Mouse (Mus musculus): ENCODE measurements around the gene Selenop. TPM values are rescaled to one million over a fixed set of nuclear protein-coding genes. Genes with fewer than 3 reads are reported as not detected.
"Not testable (repeated sequence)": the region's sequence is repeated elsewhere in the genome, so short reads cannot be mapped to it uniquely, and the experiment has no call there.

The Selenop gene
- total RNA-seq (2021): 286 and 299 TPM in 2 replicates
- long read RNA-seq, transcript Selenop-203 (5 exons, 2,085 nt): major isoform, 2,259 of 2,494 reads
- long read RNA-seq, partial matches to known transcripts: 205 of 2,494 reads
- long read RNA-seq, other reads (novel, unspliced or antisense): 28 of 2,494 reads

GRCm38 (mm10) chr15:3268247-3268646 lies at the start of gene Selenop:
Selenop (plus strand) TSS chr15:3268547.
- no peak for DNase-seq

DNA sequence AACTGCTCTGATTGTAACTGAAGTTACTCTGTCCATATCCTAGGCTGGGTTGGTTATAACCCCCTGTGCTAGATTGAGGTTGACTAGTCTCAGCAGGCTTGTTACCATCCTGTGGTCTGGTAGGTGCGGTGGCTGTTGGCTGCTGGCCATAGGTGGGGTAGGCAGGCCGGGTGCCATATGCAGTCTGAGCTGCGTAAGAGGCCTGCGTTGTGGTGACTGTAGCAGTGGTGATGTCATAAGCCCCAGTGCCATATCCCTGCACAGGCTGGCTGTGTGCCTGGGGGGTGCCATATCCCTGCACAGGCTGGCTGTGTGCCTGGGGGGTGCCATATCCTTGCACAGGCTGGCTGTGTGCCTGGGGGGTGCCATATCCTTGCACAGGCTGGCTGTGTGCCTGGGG lies 49.7 kb upstream of the Selenop start:
- DNase-seq: not testable (repeated sequence)

DNA sequence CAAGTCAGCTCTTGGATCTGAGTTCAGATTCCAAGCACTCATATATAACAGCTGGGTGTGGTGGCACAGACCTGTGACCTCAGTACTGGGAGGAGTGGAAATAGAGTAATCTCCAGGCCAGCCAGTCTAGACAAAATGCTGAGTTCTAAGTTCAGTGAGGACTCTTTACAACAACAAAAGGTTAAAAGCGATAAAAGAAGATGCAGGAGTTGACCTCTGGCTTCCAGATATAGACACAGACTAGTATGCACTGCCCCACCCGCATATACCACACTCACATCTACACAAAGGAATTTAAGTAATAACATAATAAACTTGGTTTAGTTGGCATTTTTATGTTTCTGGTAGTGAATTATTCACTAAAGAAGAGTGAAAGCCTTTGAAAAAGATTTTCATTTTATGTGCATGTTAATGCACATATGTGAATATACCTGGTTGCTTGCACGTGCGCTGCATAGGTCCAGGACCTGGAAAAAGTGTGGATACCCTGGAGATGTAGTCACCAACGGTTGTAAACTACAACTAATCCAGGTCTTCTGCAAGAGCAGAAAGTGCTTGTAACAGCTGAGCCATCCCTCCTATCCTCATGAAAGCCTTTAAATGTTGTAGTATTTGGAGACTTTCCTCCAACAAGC lies 45.4 kb upstream of the Selenop start:
- no peak for DNase-seq

DNA sequence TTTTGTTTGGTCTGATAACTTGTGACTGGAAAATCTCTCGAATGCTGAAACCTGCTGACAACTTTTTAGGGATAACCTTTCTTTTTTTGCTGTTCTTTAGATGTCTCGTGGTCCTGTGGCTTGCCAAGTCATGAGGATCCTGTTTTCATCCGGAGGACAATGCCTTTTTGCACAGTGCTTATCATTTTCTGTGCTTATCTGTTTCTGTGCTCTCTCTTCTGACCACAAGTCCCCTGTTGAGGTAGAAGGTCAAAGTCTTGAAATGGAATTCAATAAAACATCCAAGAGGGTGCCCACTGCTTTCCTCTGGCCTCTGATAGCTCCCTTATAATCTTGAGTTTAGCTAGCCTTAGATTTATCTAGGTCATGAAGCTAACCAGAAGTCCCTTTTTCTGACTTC lies 41.8 kb upstream of the Selenop start:
- DNase-seq: no peak

GRCm38 (mm10) chr15:3228185-3228584 lies 40.2 kb upstream of the Selenop start:
- no peak for DNase-seq

DNA sequence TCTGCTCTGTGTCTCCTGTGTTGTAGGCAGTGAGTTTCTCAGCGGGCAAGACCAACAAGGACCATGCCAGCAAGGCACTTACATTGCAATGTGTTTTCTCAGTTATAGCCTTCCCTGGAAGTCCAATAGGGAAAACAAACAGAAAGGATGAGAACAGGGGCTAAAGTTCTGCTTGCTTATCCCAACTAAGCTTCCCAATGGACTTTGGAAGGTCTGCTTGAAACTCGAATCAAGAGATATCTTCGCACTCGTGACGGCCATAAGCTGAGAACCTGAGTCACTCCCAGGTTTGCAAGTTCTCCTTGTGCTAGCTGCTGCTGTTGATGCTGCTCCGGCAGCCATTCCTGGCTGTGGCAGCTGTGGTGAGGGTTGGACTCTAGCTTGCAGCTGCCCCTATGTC lies 39.4 kb upstream of the Selenop start:
- no peak for DNase-seq

DNA sequence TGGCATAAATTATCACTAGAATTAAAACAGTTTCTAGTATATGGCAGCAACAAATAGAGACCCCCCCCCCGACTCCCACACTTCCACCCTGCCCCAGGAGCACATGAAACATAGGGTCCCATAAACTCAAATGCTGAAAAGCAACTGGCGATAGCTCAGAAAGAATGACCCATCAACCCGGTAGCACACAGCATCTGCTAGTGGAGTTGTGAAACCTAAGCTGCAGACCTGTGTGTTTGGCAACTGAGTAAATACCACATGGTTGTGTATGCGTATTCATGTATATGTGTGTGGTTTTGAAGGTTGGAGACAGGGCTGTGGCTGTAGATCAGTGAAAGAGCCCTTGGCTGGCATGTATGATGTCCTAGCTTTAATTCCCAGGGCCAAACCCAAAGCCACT lies 37.3 kb upstream of the Selenop start:
- no peak for DNase-seq

- DNase-seq: no peak
Observed at GRCm38 (mm10) chr15:3232168-3232835, 36.0 kb upstream of the Selenop start.

DNA sequence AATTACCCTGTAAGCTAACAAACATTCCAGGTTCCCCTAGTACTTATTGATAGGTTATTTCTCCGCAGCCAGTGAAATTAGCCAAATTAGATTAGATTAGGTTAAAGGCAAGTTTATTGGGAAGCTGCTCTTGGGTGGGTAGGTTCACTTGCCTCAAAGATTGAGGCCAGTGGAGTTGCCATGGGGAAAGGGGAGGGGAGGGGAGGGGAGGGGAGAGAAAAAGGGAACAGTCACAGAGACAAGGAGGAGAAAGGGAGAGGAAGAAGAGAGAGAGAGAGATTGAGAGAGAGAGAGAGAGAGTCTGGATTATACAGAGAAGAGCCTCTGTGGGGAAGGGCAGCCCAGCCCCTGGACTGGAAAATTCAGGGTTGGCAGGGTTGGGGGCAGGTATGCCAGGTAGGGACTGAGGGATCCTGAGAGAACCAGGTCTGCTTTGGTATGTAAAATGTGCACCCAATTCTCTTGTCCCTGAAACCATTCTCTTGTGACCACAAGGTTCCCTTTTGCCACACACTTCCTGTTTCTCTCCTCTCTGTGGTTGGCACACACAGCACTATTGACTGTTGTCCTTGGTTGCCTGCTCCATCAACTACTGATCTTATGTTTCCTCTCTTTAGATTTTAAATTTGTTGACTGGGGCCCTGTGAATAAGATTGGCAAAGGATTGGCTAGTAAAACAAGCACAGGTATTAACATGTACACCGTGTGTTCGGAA lies 34.4 kb upstream of the Selenop start:
- no peak for DNase-seq

DNA sequence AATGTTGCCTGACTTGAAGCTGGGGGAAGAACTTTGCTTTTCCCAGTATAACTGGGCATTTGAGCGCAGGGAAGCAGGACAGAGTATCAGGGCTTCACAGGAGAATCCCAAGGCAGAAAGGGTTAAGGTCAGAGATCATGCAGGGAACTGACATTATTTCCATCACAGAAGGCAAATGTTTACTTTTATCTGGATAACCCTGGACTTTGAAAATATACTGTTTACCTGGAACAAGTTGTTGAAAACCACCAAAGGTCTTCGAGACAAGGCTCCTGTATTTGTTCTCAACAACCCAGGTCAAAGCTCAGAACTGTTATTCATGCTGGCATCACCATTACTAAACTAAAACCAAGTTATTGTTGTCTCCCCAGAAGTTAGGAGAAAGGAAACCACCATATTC lies 32.0 kb upstream of the Selenop start:
- no peak for DNase-seq

DNA sequence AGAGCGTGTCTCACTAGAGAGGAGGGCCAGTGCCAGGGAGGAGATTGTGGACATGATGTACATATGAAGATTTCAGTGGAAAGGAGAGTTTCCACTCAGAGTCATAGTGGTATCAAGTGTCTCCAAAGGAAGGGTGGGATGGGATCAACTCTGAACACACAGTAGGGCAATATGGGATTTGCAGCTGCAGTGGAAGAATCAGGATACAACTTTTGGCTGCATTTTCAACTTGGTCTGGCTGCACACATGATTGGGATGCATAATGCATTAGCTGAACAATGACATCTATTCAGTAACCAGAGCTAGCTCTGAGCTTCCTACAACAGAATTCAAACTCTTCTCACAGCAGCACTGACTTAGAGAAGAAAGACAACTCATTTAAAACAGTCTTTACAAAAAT lies 30.4 kb upstream of the Selenop start:
- DNase-seq: no peak

DNA sequence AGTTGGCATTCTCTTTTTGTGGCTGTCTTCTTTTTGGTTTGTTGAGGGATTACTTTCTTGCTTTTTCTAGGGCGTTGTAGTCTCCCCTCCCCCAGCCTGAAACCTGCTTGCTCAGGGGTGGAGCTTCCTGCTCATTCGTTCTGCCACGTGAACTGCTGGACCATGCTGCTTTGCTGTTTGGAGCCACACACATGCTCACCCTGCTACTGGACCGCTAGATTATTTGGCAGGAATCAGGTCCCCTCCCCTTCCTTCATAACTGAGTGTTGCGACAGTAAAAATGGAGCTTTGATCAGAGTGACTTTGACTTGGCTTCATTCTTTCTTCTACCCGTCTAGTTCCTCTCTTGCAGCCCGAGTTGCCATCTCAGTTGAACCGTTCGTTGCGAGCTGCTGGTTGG lies 23.3 kb upstream of the Selenop start:
- not testable (repeated sequence) for DNase-seq

- no peak for DNase-seq
Observed at GRCm38 (mm10) chr15:3250620-3251019, 17.7 kb upstream of the Selenop start.

GRCm38 (mm10) chr15:3251031-3251717 lies 17.2 kb upstream of the Selenop start:
- no peak for DNase-seq

GRCm38 (mm10) chr15:3251718-3252067 lies 16.7 kb upstream of the Selenop start:
- DNase-seq: no peak

- no peak for DNase-seq
Observed at GRCm38 (mm10) chr15:3259025-3259424, 9.3 kb upstream of the Selenop start.

DNA sequence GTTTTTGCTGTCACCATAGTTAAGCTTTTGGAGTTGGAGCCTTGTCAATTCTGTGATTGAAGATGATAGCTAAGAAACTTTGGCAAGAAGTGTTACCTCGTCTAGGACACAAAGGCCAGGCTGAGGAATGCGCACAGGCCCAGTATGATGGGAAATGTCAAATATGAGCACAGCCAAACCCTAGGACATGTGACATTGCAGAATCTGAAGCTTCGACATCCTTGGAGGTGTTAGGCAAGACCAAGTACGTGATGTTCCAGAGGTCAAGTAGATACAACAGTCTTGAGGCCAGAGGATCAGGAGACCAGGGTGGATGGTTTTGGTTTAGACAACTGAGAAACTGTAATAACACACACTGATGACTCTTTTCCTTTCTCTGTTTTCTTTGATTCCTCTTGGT lies 8.0 kb upstream of the Selenop start:
- DNase-seq: no peak

DNA sequence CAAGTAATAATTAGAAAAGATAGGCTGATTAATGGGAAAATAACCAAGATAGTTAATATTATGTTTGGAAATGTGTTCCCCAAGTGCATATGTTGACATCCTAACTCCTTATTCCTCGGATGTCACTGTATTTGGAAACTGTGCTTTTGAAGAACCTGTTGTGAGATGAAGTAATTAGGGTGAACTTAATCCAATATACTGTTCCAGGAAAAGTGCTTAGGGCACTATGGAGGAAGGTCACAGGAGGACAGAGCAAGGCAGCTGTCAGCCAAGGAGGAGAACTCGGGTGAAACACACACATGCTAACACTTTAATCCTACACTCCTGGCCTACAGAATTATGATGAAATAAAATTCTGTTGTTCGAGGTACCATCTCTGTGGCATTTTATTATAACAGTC lies 5.5 kb upstream of the Selenop start:
- no peak for DNase-seq

GRCm38 (mm10) chr15:3264293-3264692 lies 4.1 kb upstream of the Selenop start:
- no peak for DNase-seq

DNA sequence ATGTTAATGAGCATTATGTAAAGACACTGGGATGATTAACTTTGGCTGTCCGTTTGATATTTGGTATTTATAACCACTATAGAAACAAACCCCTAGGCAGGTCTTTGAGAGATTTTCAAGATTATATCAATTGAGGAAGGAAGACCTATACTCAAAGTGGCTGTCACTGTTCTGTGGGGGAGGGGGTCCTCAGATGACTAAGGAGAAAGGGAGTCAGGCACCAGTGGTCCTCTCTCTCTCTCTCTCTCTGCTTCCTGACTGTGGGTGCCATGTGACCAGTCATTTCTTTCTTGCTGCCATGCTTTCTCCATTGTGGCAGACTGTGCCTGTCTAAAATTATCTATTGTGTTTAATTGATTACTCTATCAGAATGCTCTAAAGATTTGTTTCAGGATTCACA lies 3.5 kb upstream of the Selenop start:
- DNase-seq: no peak

GRCm38 (mm10) chr15:3269496-3269895 lies 1.1 kb downstream of the Selenop start:
- no peak for DNase-seq

DNA sequence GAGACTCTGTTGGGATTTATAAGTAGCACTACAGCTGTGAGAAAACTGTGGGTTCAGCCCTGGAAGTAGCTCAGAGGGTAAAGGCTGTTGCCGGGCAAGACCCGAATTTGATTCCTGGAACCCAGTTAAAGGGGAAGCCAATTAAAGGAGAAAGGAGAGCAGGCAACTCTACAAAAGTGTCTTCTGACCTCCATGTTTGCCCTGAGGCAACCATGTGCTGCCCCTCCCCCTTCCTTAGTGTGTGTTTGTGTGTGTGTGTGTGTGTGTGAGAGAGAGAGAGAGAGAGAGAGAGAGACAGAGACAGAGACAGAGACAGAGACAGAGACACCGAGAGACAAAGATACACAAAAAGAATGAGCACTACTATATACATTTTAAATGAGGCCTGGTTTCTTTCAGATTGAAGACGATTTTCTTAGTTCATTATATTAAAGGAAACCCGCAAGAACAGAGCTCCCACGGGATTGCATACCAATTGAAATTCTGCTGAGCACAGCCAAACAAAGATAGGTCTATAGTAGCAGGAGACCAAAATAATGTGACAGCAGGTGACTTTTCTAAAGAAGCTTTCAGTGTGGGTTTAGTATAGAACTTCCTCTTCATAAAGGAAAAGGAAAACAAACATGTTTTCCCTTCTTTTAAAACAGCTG lies 1.8 kb downstream of the Selenop start:
- no peak for DNase-seq

All from adrenal gland, postnatal 25 days (tissue).